Mouse (Mus musculus) liver, postnatal 0 days (tissue): ENCODE measurements around the gene Usp43. TPM values are rescaled to one million over a fixed set of nuclear protein-coding genes. Genes with fewer than 3 reads are reported as not detected.

Source experiments
- ATAC-seq: fragments of 200-750 bp; cut with Nextera tagmentation; 2 replicates; pipeline ENCODE4 v1.8.0; 2017; ENCODE audit warnings: mild to moderate bottlenecking, moderate library complexity
- DNase-seq: peaks from one replicate; pipeline ENCODE4 v3.0.0-alpha.2; 2016
- H3K27ac ChIP-seq: fragments of 300-500 bp; sonication (generic); 2 replicates; pipeline ENCODE4 v1.5.1; 2014; ENCODE audit warnings: antibody characterized with exemption, moderate library complexity, mild to moderate bottlenecking, low read depth
- H3K27me3 ChIP-seq: fragments of 300-500 bp; sonication (generic); 2 replicates; pipeline ENCODE4 v1.6.1; 2014; ENCODE audit warnings: low read length, control low read depth, mixed read lengths; ENCODE audit not compliant: insufficient read depth
- H3K36me3 ChIP-seq: fragments of 300-500 bp; sonication (generic); replicated peaks from 2 replicates; pipeline ENCODE4 v1.6.1; 2014; ENCODE audit warnings: mild to moderate bottlenecking, control low read depth, low read length, moderate library complexity, mixed read lengths; ENCODE audit not compliant: insufficient read depth
- H3K4me1 ChIP-seq: fragments of 300-500 bp; sonication (generic); 2 replicates; pipeline ENCODE4 v1.6.1; 2014; ENCODE audit warnings: antibody characterized with exemption, mild to moderate bottlenecking, control low read depth; ENCODE audit not compliant: insufficient read depth
- H3K4me2 ChIP-seq: fragments of 300-500 bp; sonication (generic); 2 replicates; pipeline ENCODE4 v1.6.1; 2014; ENCODE audit warnings: low read depth, mild to moderate bottlenecking, low read length, moderate library complexity, mixed read lengths
- H3K4me3 ChIP-seq: fragments of 300-500 bp; sonication (generic); 2 replicates; pipeline ENCODE4 v1.5.1; 2014; ENCODE audit warnings: low read depth, low read length
- H3K9ac ChIP-seq: fragments of 300-500 bp; sonication (generic); replicated peaks from 2 replicates; pipeline ENCODE4 v1.6.1; 2014; ENCODE audit warnings: mild to moderate bottlenecking, moderate library complexity
- H3K9me3 ChIP-seq: fragments of 300-500 bp; sonication (generic); 2 replicates; pipeline ENCODE4 v1.6.1; 2016; ENCODE audit warnings: mild to moderate bottlenecking, control low read depth, low read length, mixed read lengths
- CTCF ChIP-seq: sonication (generic); IDR thresholded peaks from 2 replicates; pipeline ENCODE4 v1.5.1; 2016; ENCODE audit warnings: antibody characterized with exemption, low read depth
- EP300 ChIP-seq: IDR thresholded peaks from 2 replicates; pipeline ENCODE4 v1.6.1; 2016; ENCODE audit warnings: antibody characterized with exemption, low read depth, mild to moderate bottlenecking
- WGBS: fragments of 180-500 bp; shearing (Covaris S2); extraction: QIAGEN DNeasy Blood & Tissue Kit; methylation state at CpG from one replicate; pipeline ENCODE4 v1.1.7; 2014; ENCODE audit not compliant: insufficient replicate concordance; 5-methylcytosine and 5-hydroxymethylcytosine counted together
- polyA plus RNA-seq: library from polyadenylated mRNA; unstranded; fragments of >200 nt; fragmentation: Nextera tagmentation; extraction: Ambion mirVana; gene quantifications from 2 replicates; pipeline ENCODE4 v1.2.1, GENCODE M21; 2015

Gene Usp43
- polyA plus RNA-seq, 1 experiment from 2014 or later: not detected

DNA sequence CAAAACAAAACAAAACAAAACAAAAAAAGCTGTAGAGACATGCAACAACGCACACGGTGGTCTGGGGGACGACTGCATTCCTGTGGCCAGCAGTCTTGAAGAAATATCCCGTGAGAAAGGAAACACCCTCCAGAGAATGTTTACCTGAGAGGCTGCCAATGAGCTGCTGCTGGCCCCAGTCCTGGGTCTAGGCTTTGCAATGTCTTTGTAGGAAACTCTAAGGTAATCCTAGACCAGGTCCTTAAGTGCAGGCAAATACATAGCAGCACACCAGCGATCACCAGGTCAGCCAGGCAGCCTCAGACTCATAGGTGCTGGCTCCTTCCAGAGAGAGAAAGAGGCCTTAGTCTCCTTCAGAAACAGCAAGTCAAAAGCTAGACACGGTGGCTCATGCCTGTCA lies 68.0 kb downstream of the Usp43 start:
- H3K4me2 ChIP-seq: no peak overlapping the region
- H3K4me1 ChIP-seq: no peaks in the 10 kb centered on the region
- no peak overlapping the region for H3K9ac ChIP-seq
- no peaks in the 10 kb centered on the region for H3K27me3 ChIP-seq
- H3K9me3 ChIP-seq: no peaks in the 10 kb centered on the region
- TF ChIP-seq CTCF (no peak), EP300 (no peak)
- H3K4me3 ChIP-seq: no peak overlapping the region
- no peak overlapping the region for H3K27ac ChIP-seq
- ATAC-seq: no peak
- no peak for DNase-seq
- 40% methylated on average over 6 of the region's 6 CpGs for WGBS
- no peaks in the 10 kb centered on the region for H3K36me3 ChIP-seq

DNA sequence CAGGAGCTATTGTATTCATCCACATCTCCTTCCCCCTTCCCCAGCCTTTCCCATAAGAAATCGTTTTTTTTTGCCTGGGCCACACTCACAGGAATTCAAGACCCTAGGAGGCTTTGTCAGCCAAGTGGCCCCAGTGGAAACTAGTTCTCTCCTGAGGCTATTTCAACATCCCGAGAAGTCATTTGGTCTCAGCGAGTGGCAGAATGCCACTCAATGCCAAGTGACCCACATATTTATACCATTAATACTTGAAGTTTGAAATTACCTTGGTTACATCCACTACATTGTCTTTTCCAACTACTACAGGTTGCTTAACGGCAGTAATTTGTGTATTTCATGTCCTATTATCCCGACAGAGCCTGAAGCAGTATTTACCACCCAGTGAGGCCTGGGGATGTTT lies 70.2 kb downstream of the Usp43 start:
- DNase-seq (no peak), ATAC-seq (no peak)
- no peaks in the 10 kb centered on the region for H3K9me3 ChIP-seq
- H3K36me3 ChIP-seq: no peaks in the 10 kb centered on the region
- no peak overlapping the region for H3K9ac ChIP-seq
- TF ChIP-seq CTCF: no peak
- TF ChIP-seq EP300: no peak
- H3K4me2 ChIP-seq: no peak overlapping the region
- no peak overlapping the region for H3K4me3 ChIP-seq
- no peaks in the 10 kb centered on the region for H3K4me1 ChIP-seq
- H3K27me3 ChIP-seq: no peaks in the 10 kb centered on the region
- WGBS: 57% methylated on average over 5 of the region's 5 CpGs
- no peak overlapping the region for H3K27ac ChIP-seq

DNA sequence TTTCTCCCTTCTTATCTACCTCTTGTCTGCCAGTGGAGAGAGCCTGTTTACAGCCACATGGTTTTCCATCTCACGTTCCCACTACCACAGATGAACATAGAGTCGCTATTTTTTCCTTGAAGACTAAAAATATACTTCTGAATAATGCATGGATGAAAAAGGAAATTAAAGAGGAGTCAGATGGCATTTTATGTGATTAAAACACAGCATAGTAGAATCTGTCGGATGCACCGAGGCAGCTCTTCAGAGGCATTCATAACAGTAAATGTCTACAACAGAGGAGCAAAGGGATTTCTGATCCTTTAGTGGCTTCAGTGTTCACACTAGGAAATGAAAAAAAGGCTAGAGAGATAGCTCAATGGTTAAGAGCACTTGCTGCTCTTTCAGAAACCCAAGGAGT lies 76.8 kb downstream of the Usp43 start:
- TF ChIP-seq CTCF (no peak), EP300 (no peak)
- Histone ChIP-seq H3K27ac (no peak overlapping the region), H3K9ac (no peak overlapping the region), H3K27me3 (no peaks in the 10 kb centered on the region), H3K4me2 (no peak overlapping the region), H3K9me3 (no peaks in the 10 kb centered on the region), H3K36me3 (no peaks in the 10 kb centered on the region), H3K4me3 (no peak overlapping the region), H3K4me1 (no peaks in the 10 kb centered on the region)
- WGBS: 74% methylated on average over 4 of the region's 4 CpGs
- ATAC-seq: no peak
- DNase-seq: no peak

DNA sequence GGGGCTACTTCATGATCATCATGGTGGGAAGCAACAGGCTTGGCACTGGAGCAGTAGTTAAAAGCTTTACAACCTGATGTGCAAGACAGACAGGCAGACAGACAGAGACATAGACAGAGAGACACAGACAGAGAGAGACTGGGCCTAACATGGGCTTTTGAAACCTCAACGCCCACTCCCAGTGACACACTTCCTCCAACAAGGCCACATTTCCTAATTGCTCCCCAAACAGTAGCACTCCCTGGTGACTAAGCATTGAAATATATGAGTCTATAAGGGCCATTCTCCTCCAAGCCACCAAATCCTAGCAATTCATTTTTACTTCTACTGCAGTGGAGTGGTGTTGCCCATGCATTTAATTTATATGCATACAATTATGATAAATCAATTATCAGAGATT lies 82.1 kb downstream of the Usp43 start:
- no peak overlapping the region for H3K27ac ChIP-seq
- TF ChIP-seq EP300 (no peak), CTCF (no peak)
- WGBS: 68% methylated on average over 1 of the region's 1 CpGs

DNA sequence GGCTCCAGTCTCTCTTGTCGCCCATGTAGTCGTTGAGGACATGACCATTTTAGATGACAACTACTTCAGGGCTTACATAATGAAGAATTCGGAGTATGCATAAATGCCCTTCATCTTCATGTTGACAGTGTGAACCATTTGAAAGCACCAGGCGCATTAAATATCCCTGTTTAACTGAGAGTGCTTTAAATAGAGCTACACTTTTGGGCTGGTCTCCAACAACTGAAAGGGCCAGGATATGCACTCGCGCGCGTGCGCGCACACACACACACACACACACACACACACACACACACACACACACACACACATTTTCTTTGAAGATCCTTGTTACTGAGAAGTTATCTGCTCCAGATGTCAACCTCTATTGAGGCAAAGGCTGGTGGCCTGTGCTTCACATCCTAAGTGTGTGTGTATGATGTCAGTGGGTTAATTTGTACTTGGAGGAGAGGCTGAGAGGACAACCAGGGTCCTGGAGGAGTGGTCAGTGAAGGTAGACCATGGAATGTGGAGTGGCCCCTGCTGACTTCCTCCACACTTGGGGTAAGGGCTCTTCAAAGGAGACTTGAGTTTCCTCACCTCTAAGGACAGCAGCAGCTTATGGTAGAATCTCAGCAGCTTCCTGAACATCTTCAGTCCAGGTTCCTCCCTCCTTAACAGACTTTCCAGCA lies 86.4 kb downstream of the Usp43 start:
- H3K36me3 ChIP-seq: no peaks in the 10 kb centered on the region
- H3K27ac ChIP-seq: no peak overlapping the region
- TF ChIP-seq CTCF (no peak), EP300 (no peak)
- no peak for ATAC-seq
- no peak for DNase-seq
- no peak overlapping the region for H3K4me3 ChIP-seq
- no peaks in the 10 kb centered on the region for H3K27me3 ChIP-seq
- no peaks in the 10 kb centered on the region for H3K4me1 ChIP-seq
- H3K9me3 ChIP-seq: no peaks in the 10 kb centered on the region
- WGBS: 89% methylated on average over 10 of the region's 10 CpGs
- H3K9ac ChIP-seq: no peak overlapping the region
- H3K4me2 ChIP-seq: no peak overlapping the region

More for the DNA sequence above, 82.1 kb downstream of the Usp43 start:
- Histone ChIP-seq H3K4me3 (no peak overlapping the region), H3K4me2 (no peak overlapping the region), H3K9me3 (no peaks in the 10 kb centered on the region), H3K27me3 (no peaks in the 10 kb centered on the region), H3K9ac (no peak overlapping the region), H3K36me3 (no peaks in the 10 kb centered on the region), H3K4me1 (no peaks in the 10 kb centered on the region)
- ATAC-seq (no peak), DNase-seq (no peak)

DNA sequence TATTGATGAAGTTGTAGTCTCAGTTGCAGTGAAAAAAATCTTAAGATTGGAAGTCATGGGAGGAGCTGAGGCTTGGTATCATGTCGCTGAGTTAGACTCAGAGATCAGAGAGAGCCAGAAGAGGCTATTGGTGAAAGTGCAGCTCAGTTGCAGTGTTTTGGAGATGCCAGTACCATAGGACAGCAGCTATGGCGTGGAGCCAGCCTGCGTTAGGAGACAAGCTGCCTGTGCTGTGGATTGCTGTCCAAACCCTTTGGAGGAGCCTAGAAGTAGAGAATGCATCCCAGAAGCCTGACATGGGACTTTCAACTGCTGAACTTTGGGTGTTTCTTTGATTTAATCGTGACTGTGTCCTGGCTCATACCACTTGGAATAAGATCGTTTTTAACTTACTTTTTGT lies 90.1 kb downstream of the Usp43 start:
- H3K4me1 ChIP-seq: no peaks in the 10 kb centered on the region
- DNase-seq: no peak

More for the DNA sequence above, 90.1 kb downstream of the Usp43 start:
- Histone ChIP-seq H3K4me3 (no peak overlapping the region), H3K4me2 (no peak overlapping the region), H3K27me3 (no peaks in the 10 kb centered on the region), H3K9me3 (no peaks in the 10 kb centered on the region), H3K27ac (no peak overlapping the region), H3K36me3 (no peaks in the 10 kb centered on the region), H3K9ac (no peak overlapping the region)
- ATAC-seq: no peak
- TF ChIP-seq CTCF: no peak
- TF ChIP-seq EP300: no peak
- WGBS: 57% methylated on average over 5 of the region's 5 CpGs
